Comparison of ENCODE assay signal across 18 mouse cellular contexts in the genomic region with DNA sequence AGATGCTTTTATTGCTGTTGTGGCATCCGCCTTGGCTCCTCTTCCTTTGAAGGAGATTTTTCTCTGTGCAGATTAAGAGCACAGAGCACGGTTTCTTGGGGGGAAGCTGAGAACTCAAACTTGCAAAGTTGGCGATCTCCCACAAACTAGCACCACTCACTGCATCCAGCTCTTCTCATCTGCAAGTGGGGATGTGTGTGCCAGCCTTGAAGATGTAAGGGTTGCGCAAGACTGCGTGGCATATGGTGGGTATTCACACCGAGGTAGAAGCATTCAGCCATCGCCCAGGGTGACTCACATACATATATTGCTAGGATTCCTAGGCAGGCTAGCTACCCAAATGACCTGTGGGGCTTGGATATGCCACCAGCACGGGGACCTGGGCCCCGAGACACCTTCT. TPM values are rescaled to one million over a fixed set of nuclear protein-coding genes. Genes with fewer than 3 reads are reported as not detected.
DNase-seq lines count a peak whose midpoint lies in the region; TF ChIP-seq lines count a peak whose summit lies in the region.
"Had no signal": no experiment of that assay in that cellular context is flagged by ENCODE, and none has a peak within 500 bp of the region (broad histone marks: within the 10 kb centered on the region; RNA-seq: fewer than 3 reads in every experiment).

No protein-coding gene starts in this region.

- no peak overlapping the region for H3K27ac ChIP-seq in left cerebral cortex, adult 2 months
- H3K27ac ChIP-seq: kidney, embryonic 15.5 days; liver, embryonic 12.5 days; neural tube, embryonic 15.5 days had no signal

- intact Hi-C loops in left cerebral cortex, adult 2 months (cut with DNase I) = loop anchor here (5.0 kb wide), 1 partner anchor 51 kb away; the partner anchor contains the start of gene Chst11
- intact Hi-C loops in left cerebral cortex, postnatal 4 days (cut with DNase I) = no loop called here
- intact Hi-C loops in left cerebral cortex, postnatal 14 days (cut with DNase I) = no loop called here

- DNase-seq in left cerebral cortex, adult 2 months (ENCODE audit: extremely low spot score in 1 of 2, low spot score in 2 of 2) = peak; percentile 32 to 44
- DNase-seq in left cerebral cortex, postnatal 4 days = no peak
- DNase-seq in NIH3T3 (ENCODE audit: low read depth) = peak; percentile 22
- DNase-seq in left cerebral cortex, postnatal 14 days (ENCODE audit: low spot score in 2 of 2) = peak; percentile 46 to 58
- peak; percentile 56 for DNase-seq in right cerebral cortex, postnatal 25 days
- DNase-seq in kidney, postnatal 4 days = no peak
- DNase-seq in gastrocnemius, postnatal 10 days = no peak
- no peak for DNase-seq in adipocyte (ENCODE audit: low spot score)
- DNase-seq: adrenal gland, adult 8-10 months; cerebellum, adult 11 months; cerebellum, postnatal 25 days; lung, embryonic 14.5 days had no signal

- TF ChIP-seq CTCF in left cerebral cortex, adult 2 months (IDR thresholded peaks at IDR 0.05) = no peak

- no peak overlapping the region for H3K4me3 ChIP-seq in left cerebral cortex, adult 2 months
- H3K4me3 ChIP-seq: forebrain, embryonic 12.5 days; hindbrain, embryonic 12.5 days; kidney, embryonic 15.5 days; liver, embryonic 12.5 days; midbrain, embryonic 13.5 days; neural tube, embryonic 15.5 days had no signal

RNA-seq across cellular contexts. Expression of gene Chst11, which starts 52.9 kb away (rescaled TPM):
- 10 to 100 TPM; 31.1 to 35.0 TPM for total RNA-seq in left cerebral cortex, adult 2 months (2021)
- 10 to 100 TPM; 22.4 to 26.0 TPM for total RNA-seq in left cerebral cortex, postnatal 4 days (2021)
- total RNA-seq in left cerebral cortex, postnatal 14 days (2021) = 10 to 100 TPM; 29.8 to 33.1 TPM
- total RNA-seq in gastrocnemius, postnatal 10 days (2021) = 1 to 10 TPM; 1.3 to 3.3 TPM

Comparison
In these comparisons a context has a peak if more than half of its experiments do, and no peak if none do; other contexts are left out.
1. DNase-seq: peak in left cerebral cortex, adult 2 months (2 of 2), NIH3T3 (single experiment), left cerebral cortex, postnatal 14 days (2 of 2) and right cerebral cortex, postnatal 25 days (single experiment); none in left cerebral cortex, postnatal 4 days (single experiment), kidney, postnatal 4 days (0 of 2), gastrocnemius, postnatal 10 days (single experiment) and adipocyte (single experiment).
2. RNA of gene Chst11, which starts 52.9 kb away (total RNA-seq): 31.1 to 35.0 TPM in left cerebral cortex, adult 2 months, 29.8 to 33.1 TPM in left cerebral cortex, postnatal 14 days and 22.4 to 26.0 TPM in left cerebral cortex, postnatal 4 days; 1.3 to 3.3 TPM in gastrocnemius, postnatal 10 days; every median in the first group is over 4 times any median in the second.